Comparison of ENCODE assay signal across 22 mouse cellular contexts in genomic region chr6:99683974-99684373, GRCm38 (mm10). TPM values are rescaled to one million over a fixed set of nuclear protein-coding genes. Genes with fewer than 3 reads are reported as not detected.
"Had no signal": no experiment of that assay in that cellular context is flagged by ENCODE, and none has a peak within 500 bp of the region (broad histone marks: within the 10 kb centered on the region; RNA-seq: fewer than 3 reads in every experiment).

No protein-coding gene starts in this region.

- H3K27ac ChIP-seq: neural tube, embryonic 13.5 days; neural tube, embryonic 15.5 days; stomach, embryonic 15.5 days; stomach, postnatal 0 days had no signal

- H3K36me3 ChIP-seq: neural tube, embryonic 13.5 days; neural tube, embryonic 15.5 days; stomach, embryonic 15.5 days had no signal

- H3K9ac ChIP-seq: neural tube, embryonic 13.5 days; neural tube, embryonic 15.5 days; stomach, embryonic 15.5 days had no signal

- H3K4me1 ChIP-seq: neural tube, embryonic 13.5 days; neural tube, embryonic 15.5 days; stomach, embryonic 15.5 days had no signal

- H3K4me3 ChIP-seq: neural tube, embryonic 13.5 days; neural tube, embryonic 15.5 days; stomach, embryonic 15.5 days had no signal

- H3K4me2 ChIP-seq: neural tube, embryonic 13.5 days; neural tube, embryonic 15.5 days; stomach, embryonic 15.5 days had no signal

- DNase-seq: retina, postnatal 1 day; right cerebral cortex, adult 18-20 months; right cerebral cortex, postnatal 14 days; right cerebral cortex, postnatal 25 days; right cerebral cortex, postnatal 4 days; spleen, adult 18-20 months; thymus, adult 18-20 months; thymus, adult 2 months; thymus, postnatal 14 days; thymus, postnatal 25 days; thymus, postnatal 36 days; thymus, postnatal 4 days had no signal

- H3K9me3 ChIP-seq: neural tube, embryonic 15.5 days; stomach, embryonic 15.5 days had no signal

- H3K27me3 ChIP-seq: neural tube, embryonic 15.5 days; stomach, embryonic 15.5 days had no signal

RNA-seq across cellular contexts. Expression of gene Gpr27, which starts 8.5 kb away (rescaled TPM):
- total RNA-seq: neutrophil, adult 5-6 weeks had no signal

RNA-seq across cellular contexts. Expression of gene Prok2, which starts 42.2 kb away (rescaled TPM):
- polyA plus RNA-seq: neural tube, embryonic 13.5 days; neural tube, embryonic 14.5 days; small intestine, adult 2 months; spleen, adult 2 months; stomach, embryonic 14.5 days; thymus, adult 2 months; urinary bladder, adult 2 months had no signal
